Mouse (Mus musculus) E14TG2a.4 (cell line): Measurements from ENCODE around the gene 1700028P14Rik.

Source experiments
- CTCF ChIP-seq: conservative IDR thresholded peaks from 2 replicates; pipeline ENCODE4 v1.5.1; 2014; ENCODE audit warnings: low read length
- NANOG ChIP-seq: IDR thresholded peaks from 2 replicates; pipeline ENCODE4 v1.6.1; 2014; ENCODE audit warnings: borderline replicate concordance, low read length, mixed read lengths

GRCm38 (mm10) chr19:23607951-23608350, 44.7 kb downstream of the 1700028P14Rik start:
- TF ChIP-seq CTCF (no peak), NANOG (no peak)
